Mouse (Mus musculus) neural tube, embryonic 13.5 days (tissue): Measurements from ENCODE around the gene Fgf15. TPM values are rescaled to one million over a fixed set of nuclear protein-coding genes. Genes with fewer than 3 reads are reported as not detected.

Source experiments
- ATAC-seq: fragments of 200-750 bp; cut with Nextera tagmentation; 2 replicates; pipeline ENCODE4 v1.8.0; 2017; ENCODE audit warnings: low read depth, mild to moderate bottlenecking, moderate TSS enrichment, moderate library complexity
- H3K27ac ChIP-seq: fragments of 300-500 bp; sonication (generic); replicated peaks from 2 replicates; pipeline ENCODE4 v1.5.1; 2015; ENCODE audit warnings: moderate library complexity, mild to moderate bottlenecking, inconsistent platforms
- H3K27me3 ChIP-seq: fragments of 300-500 bp; sonication (generic); 2 replicates; pipeline ENCODE4 v1.6.1; 2015; ENCODE audit warnings: mild to moderate bottlenecking, inconsistent platforms
- H3K36me3 ChIP-seq: fragments of 300-500 bp; sonication (generic); 2 replicates; pipeline ENCODE4 v1.6.1; 2015; ENCODE audit warnings: mild to moderate bottlenecking, inconsistent platforms
- H3K4me1 ChIP-seq: fragments of 300-500 bp; sonication (generic); replicated peaks from 2 replicates; pipeline ENCODE4 v1.6.1; 2015; ENCODE audit warnings: inconsistent platforms
- H3K4me2 ChIP-seq: fragments of 300-500 bp; sonication (generic); 2 replicates; pipeline ENCODE4 v1.6.1; 2015; ENCODE audit warnings: inconsistent platforms, mild to moderate bottlenecking, moderate library complexity
- H3K4me3 ChIP-seq: fragments of 300-500 bp; sonication (generic); 2 replicates; pipeline ENCODE4 v1.5.1; 2015; ENCODE audit warnings: mild to moderate bottlenecking, inconsistent platforms
- H3K9ac ChIP-seq: fragments of 300-500 bp; sonication (generic); 2 replicates; pipeline ENCODE4 v1.6.1; 2015; ENCODE audit warnings: moderate library complexity, mild to moderate bottlenecking, inconsistent platforms
- H3K9me3 ChIP-seq: fragments of 300-500 bp; sonication (generic); 2 replicates; pipeline ENCODE4 v1.6.1; 2016; ENCODE audit warnings: inconsistent platforms
- WGBS: fragments of 180-500 bp; shearing (Covaris S2); methylation state at CpG from one replicate; pipeline ENCODE4 v1.1.7; 2015; 5-methylcytosine and 5-hydroxymethylcytosine counted together
- polyA plus RNA-seq: library from polyadenylated mRNA; unstranded; fragments of >200 nt; fragmentation: Nextera tagmentation; extraction: Ambion mirVana; gene quantifications from 2 replicates; pipeline ENCODE4 v1.2.1, GENCODE M21; 2015

The Fgf15 gene
- polyA plus RNA-seq, 1 experiment from 2014 or later = 27.4 TPM

- Histone ChIP-seq H3K27ac (peak within 1 kb of the TSS; percentile 92), H3K9ac (peak within 1 kb of the TSS; percentile 80), H3K4me3 (peak within 1 kb of the TSS; percentile 60), H3K4me1 (peaks cover 12% of the 10 kb centered on the region), H3K27me3 (no peaks in the 10 kb centered on the region), H3K36me3 (peaks cover 32% of the 10 kb centered on the region), H3K4me2 (peak within 1 kb of the TSS; percentile 83), H3K9me3 (no peaks in the 10 kb centered on the region)
- ATAC-seq = peak; percentile 95
- WGBS = under 1% methylated on average over 55 of the region's 55 CpGs
These were observed 18.8 kb downstream of the Fgf15 start, which contains the start of gene LTO1 for GRCm38 (mm10) chr7:144914948-144915750. TSS of gene LTO1 (plus strand) at chr7:144915100.

GRCm38 (mm10) chr7:144918823-144919222 is 22.5 kb downstream of the Fgf15 start:
- WGBS = 75% methylated on average over 1 of the region's 1 CpGs
- Histone ChIP-seq H3K27ac (no peak overlapping the region), H3K9me3 (no peaks in the 10 kb centered on the region), H3K36me3 (peaks cover 63% of the 10 kb centered on the region), H3K4me1 (peaks cover 12% of the 10 kb centered on the region), H3K9ac (no peak overlapping the region), H3K4me2 (no peak overlapping the region), H3K27me3 (no peaks in the 10 kb centered on the region), H3K4me3 (no peak overlapping the region)
- no peak for ATAC-seq

- H3K36me3 ChIP-seq = peaks cover 30% of the 10 kb centered on the region
- no peaks in the 10 kb centered on the region for H3K27me3 ChIP-seq
These were observed 31.3 kb downstream of the Fgf15 start for GRCm38 (mm10) chr7:144927591-144927990.

GRCm38 (mm10) chr7:144928009-144928888 is 31.9 kb downstream of the Fgf15 start:
- H3K27ac ChIP-seq = no peak overlapping the region
- no peaks in the 10 kb centered on the region for H3K27me3 ChIP-seq
- no peak for ATAC-seq
- peaks cover 12% of the 10 kb centered on the region for H3K4me1 ChIP-seq
- no peak overlapping the region for H3K9ac ChIP-seq
- WGBS = 75% methylated on average over 4 of the region's 4 CpGs
- no peak overlapping the region for H3K4me2 ChIP-seq
- no peak overlapping the region for H3K4me3 ChIP-seq
- H3K9me3 ChIP-seq = no peaks in the 10 kb centered on the region
- H3K36me3 ChIP-seq = peaks cover 25% of the 10 kb centered on the region

More at GRCm38 (mm10) chr7:144927591-144927990, 31.3 kb downstream of the Fgf15 start:
- Histone ChIP-seq H3K9ac (no peak overlapping the region), H3K27ac (no peak overlapping the region), H3K9me3 (no peaks in the 10 kb centered on the region), H3K4me1 (peaks cover 12% of the 10 kb centered on the region), H3K4me2 (no peak overlapping the region), H3K4me3 (no peak overlapping the region)
- no peak for ATAC-seq
- 91% methylated on average over 2 of the region's 2 CpGs for WGBS

DNA sequence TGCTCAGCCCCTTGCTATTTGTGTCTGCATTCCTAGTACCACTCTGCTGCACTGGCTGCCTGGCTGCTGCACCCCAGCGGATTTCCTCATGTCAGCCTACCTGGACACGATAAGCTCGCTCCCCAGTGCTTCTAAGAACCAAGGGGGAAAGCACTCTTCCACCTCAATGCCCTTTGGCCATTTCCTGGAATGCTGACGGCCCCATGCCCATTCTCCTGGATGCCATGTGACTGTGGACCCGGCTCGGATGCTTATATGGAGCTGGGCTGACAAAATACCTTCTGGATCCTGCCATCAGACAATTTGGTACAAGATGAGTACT is 32.5 kb downstream of the Fgf15 start:
- ATAC-seq = no peak
- H3K27ac ChIP-seq = no peak overlapping the region
- H3K4me2 ChIP-seq = no peak overlapping the region
- peaks cover 24% of the 10 kb centered on the region for H3K36me3 ChIP-seq
- H3K4me3 ChIP-seq = no peak overlapping the region
- H3K9ac ChIP-seq = no peak overlapping the region
- peaks cover 12% of the 10 kb centered on the region for H3K4me1 ChIP-seq
- H3K9me3 ChIP-seq = no peaks in the 10 kb centered on the region
- 81% methylated on average over 6 of the region's 6 CpGs for WGBS
- H3K27me3 ChIP-seq = no peaks in the 10 kb centered on the region

DNA sequence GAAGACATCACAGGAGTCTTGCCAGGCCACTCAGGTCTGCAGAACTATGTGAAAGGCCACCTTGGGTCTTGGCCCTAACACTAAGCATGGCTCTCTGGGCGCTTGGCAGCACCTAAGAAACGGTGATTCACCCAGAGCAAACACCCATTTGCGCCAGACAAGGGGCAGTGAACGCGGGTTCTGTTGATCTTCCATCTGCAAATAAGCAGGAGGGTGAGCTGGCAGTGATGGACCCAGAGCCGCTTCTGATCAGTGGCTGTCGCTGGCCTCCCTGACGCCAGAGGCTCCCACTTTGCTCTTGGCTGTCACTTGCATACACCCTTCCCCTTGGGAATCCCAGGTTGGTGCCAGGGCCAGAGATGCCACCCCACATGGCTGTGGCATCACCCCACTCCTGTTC is 33.2 kb downstream of the Fgf15 start:
- no peak overlapping the region for H3K27ac ChIP-seq
- no peak overlapping the region for H3K9ac ChIP-seq
- WGBS = 75% methylated on average over 8 of the region's 8 CpGs
- no peak overlapping the region for H3K4me2 ChIP-seq
- no peak for ATAC-seq
- H3K27me3 ChIP-seq = no peaks in the 10 kb centered on the region
- H3K9me3 ChIP-seq = no peaks in the 10 kb centered on the region
- no peak overlapping the region for H3K4me3 ChIP-seq
- peaks cover 24% of the 10 kb centered on the region for H3K36me3 ChIP-seq
- H3K4me1 ChIP-seq = peaks cover 12% of the 10 kb centered on the region

GRCm38 (mm10) chr7:144929931-144930330 is 33.6 kb downstream of the Fgf15 start:
- no peak overlapping the region for H3K9ac ChIP-seq
- no peak overlapping the region for H3K4me2 ChIP-seq
- H3K27ac ChIP-seq = no peak overlapping the region; the same call in 1 of the 2 replicates
- WGBS = 49% methylated on average over 5 of the region's 5 CpGs
- no peaks in the 10 kb centered on the region for H3K27me3 ChIP-seq
- ATAC-seq = no peak
- peaks cover 14% of the 10 kb centered on the region for H3K4me1 ChIP-seq
- H3K4me3 ChIP-seq = no peak overlapping the region
- H3K36me3 ChIP-seq = peaks cover 25% of the 10 kb centered on the region
- no peaks in the 10 kb centered on the region for H3K9me3 ChIP-seq

DNA sequence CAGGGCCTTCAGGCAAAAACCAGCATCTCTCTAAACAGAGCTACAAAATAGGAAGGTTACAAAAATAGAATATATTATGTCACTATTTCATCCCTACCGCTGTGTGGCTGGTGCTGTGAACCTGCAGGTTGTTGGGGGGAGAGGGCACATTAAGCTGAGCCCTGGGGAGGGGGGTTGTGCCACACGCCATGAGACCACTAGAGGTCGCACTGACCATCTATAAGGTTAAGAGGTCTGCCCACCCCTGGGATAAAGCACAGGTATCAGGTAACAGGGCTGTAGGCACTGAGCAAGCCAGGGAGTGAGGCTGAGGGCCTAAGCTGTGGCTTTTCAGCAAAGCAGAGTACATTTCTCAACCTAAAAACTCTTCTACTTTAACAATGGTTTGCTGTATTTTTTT is 35.4 kb downstream of the Fgf15 start:
- no peaks in the 10 kb centered on the region for H3K9me3 ChIP-seq
- H3K9ac ChIP-seq = no peak overlapping the region
- no peak overlapping the region for H3K4me3 ChIP-seq
- H3K27me3 ChIP-seq = no peaks in the 10 kb centered on the region
- H3K4me2 ChIP-seq = no peak overlapping the region
- peaks cover 32% of the 10 kb centered on the region for H3K4me1 ChIP-seq
- no peak for ATAC-seq
- peaks cover 25% of the 10 kb centered on the region for H3K36me3 ChIP-seq
- no peak overlapping the region for H3K27ac ChIP-seq
- 15% methylated on average over 3 of the region's 3 CpGs for WGBS

DNA sequence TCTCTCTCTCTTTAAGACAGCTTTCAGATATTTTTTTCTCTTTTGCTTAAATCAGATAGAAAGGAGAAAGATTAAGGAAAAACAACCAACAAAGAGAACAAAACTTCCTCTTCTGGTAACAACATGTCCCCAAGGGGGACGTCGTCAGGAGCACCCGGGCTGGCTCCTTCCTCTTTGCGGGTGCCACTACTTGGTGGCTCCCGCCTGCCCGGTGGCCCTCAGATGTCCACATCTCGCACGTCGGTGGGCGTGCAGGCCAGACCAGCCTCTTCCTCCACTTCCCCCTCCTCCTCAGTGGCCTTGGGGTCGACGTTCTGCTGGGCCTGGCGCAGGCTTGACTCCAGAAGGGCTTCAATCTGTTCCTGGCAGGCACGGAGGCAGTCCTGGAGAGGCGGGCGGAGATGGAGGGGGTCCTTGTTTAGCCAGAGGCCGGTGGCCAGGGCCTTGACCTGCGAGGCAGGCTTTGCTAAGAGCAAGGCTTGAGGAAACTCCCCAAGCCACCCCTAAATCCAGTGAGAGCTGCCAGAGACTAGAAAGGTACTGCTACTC is 36.1 kb downstream of the Fgf15 start:
- Histone ChIP-seq H3K9ac (no peak overlapping the region), H3K4me3 (no peak overlapping the region), H3K27me3 (no peaks in the 10 kb centered on the region), H3K27ac (no peak overlapping the region), H3K9me3 (no peaks in the 10 kb centered on the region), H3K36me3 (peaks cover 25% of the 10 kb centered on the region), H3K4me1 (peaks cover 39% of the 10 kb centered on the region), H3K4me2 (no peak overlapping the region)
- WGBS = 74% methylated on average over 18 of the region's 18 CpGs
- ATAC-seq = no peak

GRCm38 (mm10) chr7:144933336-144933735 is 37.0 kb downstream of the Fgf15 start:
- no peak for ATAC-seq
- 0 out of 2 replicates have a peak, but pooled peaks cover 4% of the 10 kb centered on the region for H3K27me3 ChIP-seq
- H3K4me2 ChIP-seq = no peak overlapping the region
- no peaks in the 10 kb centered on the region for H3K9me3 ChIP-seq
- H3K4me1 ChIP-seq = peaks cover 47% of the 10 kb centered on the region
- no peak overlapping the region for H3K4me3 ChIP-seq
- 84% methylated on average over 3 of the region's 3 CpGs for WGBS
- H3K27ac ChIP-seq = no peak overlapping the region
- H3K36me3 ChIP-seq = peaks cover 25% of the 10 kb centered on the region
- H3K9ac ChIP-seq = no peak overlapping the region

DNA sequence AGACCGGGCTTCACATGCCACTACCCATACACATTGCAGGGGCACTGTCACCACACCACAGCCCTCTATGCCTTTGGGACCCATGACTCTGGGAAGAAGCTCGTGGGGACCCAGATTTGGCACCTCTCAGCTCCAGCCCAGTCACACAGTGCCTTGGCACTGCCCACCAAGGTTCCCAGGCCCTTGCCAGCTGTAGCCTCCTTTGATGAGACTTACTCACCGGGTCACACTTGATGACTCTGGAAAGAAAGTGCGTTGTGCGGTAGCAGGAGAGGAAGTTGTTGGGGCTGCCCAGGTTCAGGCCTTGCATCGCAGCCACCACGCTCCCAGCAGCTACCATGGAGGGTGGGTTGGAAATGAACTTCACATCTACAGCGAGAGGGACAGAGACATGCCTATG is 37.5 kb downstream of the Fgf15 start:
- no peaks in the 10 kb centered on the region for H3K9me3 ChIP-seq
- no peak for ATAC-seq
- no peak overlapping the region for H3K9ac ChIP-seq
- no peak overlapping the region for H3K4me3 ChIP-seq
- 91% methylated on average over 8 of the region's 8 CpGs for WGBS
- H3K36me3 ChIP-seq = peaks cover 23% of the 10 kb centered on the region
- H3K27ac ChIP-seq = no peak overlapping the region
- H3K4me1 ChIP-seq = peaks cover 52% of the 10 kb centered on the region
- no peak overlapping the region for H3K4me2 ChIP-seq
- H3K27me3 ChIP-seq = peaks cover 9% of the 10 kb centered on the region

DNA sequence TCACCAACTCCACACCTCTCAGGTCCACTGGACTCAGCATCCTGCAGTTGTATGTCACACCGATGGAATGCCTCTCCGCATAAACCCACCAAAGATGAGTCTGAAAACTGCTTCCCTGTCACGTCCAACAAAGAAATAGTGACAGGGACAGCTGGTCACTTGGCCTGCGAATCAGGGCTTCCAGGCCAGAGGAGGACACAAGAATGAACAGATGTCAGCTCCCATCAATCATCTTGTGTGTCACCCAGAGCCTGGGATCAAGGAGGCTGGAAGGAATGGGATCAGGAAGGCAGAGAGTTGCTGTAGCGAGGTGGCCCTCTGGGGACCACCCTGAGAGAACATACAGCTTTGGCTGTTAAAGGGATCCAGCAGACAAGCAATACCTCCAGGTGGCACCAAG is 38.6 kb downstream of the Fgf15 start:
- Histone ChIP-seq H3K4me3 (no peak overlapping the region), H3K9ac (no peak overlapping the region), H3K9me3 (no peaks in the 10 kb centered on the region), H3K36me3 (peaks cover 15% of the 10 kb centered on the region; the same call in 1 of the 2 replicates), H3K27me3 (peaks cover 20% of the 10 kb centered on the region), H3K4me1 (peaks cover 56% of the 10 kb centered on the region), H3K27ac (no peak overlapping the region), H3K4me2 (no peak overlapping the region)
- WGBS = 47% methylated on average over 5 of the region's 5 CpGs
- ATAC-seq = no peak
